Mouse (Mus musculus) hindbrain, embryonic 15.5 days (tissue): ENCODE data around the gene Hist1h2bj. TPM values are rescaled to one million over a fixed set of nuclear protein-coding genes. Genes with fewer than 3 reads are reported as not detected.
"Not testable (repeated sequence)": the region's sequence is repeated elsewhere in the genome, so short reads cannot be mapped to it uniquely, and the experiment has no call there.

Source experiments
- ATAC-seq: fragments of 200-750 bp; cut with Nextera tagmentation; 2 replicates; pipeline ENCODE4 v1.8.0; 2017; ENCODE audit warnings: low read depth, moderate number of reproducible peaks, moderate TSS enrichment; ENCODE audit not compliant: low FRiP score
- H3K27ac ChIP-seq: fragments of 300-500 bp; sonication (generic); replicated peaks from 2 replicates; pipeline ENCODE4 v1.5.1; 2015; ENCODE audit warnings: mild to moderate bottlenecking, inconsistent platforms
- H3K27me3 ChIP-seq: fragments of 300-500 bp; sonication (generic); 2 replicates; pipeline ENCODE4 v1.6.1; 2015; ENCODE audit warnings: control low read depth, inconsistent platforms
- H3K36me3 ChIP-seq: fragments of 300-500 bp; sonication (generic); 2 replicates; pipeline ENCODE4 v1.6.1; 2015; ENCODE audit warnings: control low read depth, inconsistent platforms
- H3K4me1 ChIP-seq: fragments of 300-500 bp; sonication (generic); replicated peaks from 2 replicates; pipeline ENCODE4 v1.6.1; 2015; ENCODE audit warnings: control low read depth, inconsistent platforms
- H3K4me2 ChIP-seq: fragments of 300-500 bp; sonication (generic); 2 replicates; pipeline ENCODE4 v1.6.1; 2015; ENCODE audit warnings: moderate library complexity, mild to moderate bottlenecking, inconsistent platforms
- H3K4me3 ChIP-seq: fragments of 300-500 bp; sonication (generic); 2 replicates; pipeline ENCODE4 v1.5.1; 2015; ENCODE audit warnings: mild to moderate bottlenecking, inconsistent platforms
- H3K9ac ChIP-seq: fragments of 300-500 bp; sonication (generic); 2 replicates; pipeline ENCODE4 v1.6.1; 2015; ENCODE audit warnings: inconsistent platforms
- H3K9me3 ChIP-seq: fragments of 300-500 bp; sonication (generic); 2 replicates; pipeline ENCODE4 v1.6.1; 2016; ENCODE audit warnings: control low read depth, inconsistent platforms
- WGBS: fragments of 180-500 bp; shearing (Covaris S2); methylation state at CpG from one replicate; pipeline ENCODE4 v1.1.7; 2015; 5-methylcytosine and 5-hydroxymethylcytosine counted together
- polyA plus RNA-seq: library from polyadenylated mRNA; unstranded; fragments of >200 nt; fragmentation: Nextera tagmentation; extraction: Ambion mirVana; gene quantifications from 2 replicates; pipeline ENCODE4 v1.2.1, GENCODE M21; 2015

Gene Hist1h2bj
- polyA plus RNA-seq, 1 experiment from 2014 or later: 2.3 TPM

GRCm38 (mm10) chr13:22044432-22045155, 1.6 kb downstream of the Hist1h2bj start:
- Histone ChIP-seq H3K4me2 (peak overlapping the region; percentile 82), H3K4me1 (peaks cover 35% of the 10 kb centered on the region), H3K9ac (no peak overlapping the region)

DNA sequence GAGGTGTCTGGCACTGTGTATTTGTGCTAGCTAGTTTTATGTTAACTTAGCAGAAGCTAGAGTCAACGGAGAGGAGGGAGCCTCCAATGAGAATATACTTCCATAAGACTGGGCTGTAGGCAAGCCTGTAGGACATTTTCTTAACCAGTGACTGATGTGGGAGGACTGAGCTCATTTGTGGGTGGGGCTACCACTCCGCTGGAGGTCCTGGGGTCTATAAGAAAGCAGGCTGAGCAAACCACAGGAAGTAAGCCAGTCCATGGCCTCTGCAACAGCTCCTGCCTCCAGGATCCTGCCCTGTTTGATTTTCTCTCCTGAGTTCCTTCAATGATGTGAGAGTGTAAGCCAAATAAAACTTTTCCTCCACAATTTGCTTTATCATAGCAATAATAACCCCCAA, 2.3 kb downstream of the Hist1h2bj start:
- Histone ChIP-seq H3K36me3 (no peaks in the 10 kb centered on the region), H3K4me1 (peaks cover 29% of the 10 kb centered on the region), H3K4me2 (no peak overlapping the region), H3K27me3 (no peaks in the 10 kb centered on the region), H3K9ac (no peak overlapping the region), H3K9me3 (no peaks in the 10 kb centered on the region), H3K27ac (no peak overlapping the region), H3K4me3 (no peak overlapping the region)
- 64% methylated on average over 2 of the region's 2 CpGs for WGBS
- no peak for ATAC-seq

More at GRCm38 (mm10) chr13:22044432-22045155, 1.6 kb downstream of the Hist1h2bj start:
- WGBS: 89% methylated on average over 6 of the region's 6 CpGs
- no peak for ATAC-seq
- H3K9me3 ChIP-seq: no peaks in the 10 kb centered on the region
- no peaks in the 10 kb centered on the region for H3K27me3 ChIP-seq
- H3K36me3 ChIP-seq: no peaks in the 10 kb centered on the region
- H3K27ac ChIP-seq: no peak overlapping the region
- peak overlapping the region; percentile 44; the same call in 1 of the 2 replicates for H3K4me3 ChIP-seq

GRCm38 (mm10) chr13:22049041-22049440, 6.0 kb downstream of the Hist1h2bj start:
- Histone ChIP-seq H3K36me3 (no peaks in the 10 kb centered on the region), H3K27ac (no peak overlapping the region), H3K9me3 (no peaks in the 10 kb centered on the region), H3K27me3 (no peaks in the 10 kb centered on the region), H3K4me1 (peaks cover 9% of the 10 kb centered on the region), H3K9ac (no peak overlapping the region), H3K4me3 (no peak overlapping the region), H3K4me2 (peak overlapping the region; percentile 17; the same call in 1 of the 2 replicates)
- 81% methylated on average over 2 of the region's 2 CpGs for WGBS
- ATAC-seq: no peak

DNA sequence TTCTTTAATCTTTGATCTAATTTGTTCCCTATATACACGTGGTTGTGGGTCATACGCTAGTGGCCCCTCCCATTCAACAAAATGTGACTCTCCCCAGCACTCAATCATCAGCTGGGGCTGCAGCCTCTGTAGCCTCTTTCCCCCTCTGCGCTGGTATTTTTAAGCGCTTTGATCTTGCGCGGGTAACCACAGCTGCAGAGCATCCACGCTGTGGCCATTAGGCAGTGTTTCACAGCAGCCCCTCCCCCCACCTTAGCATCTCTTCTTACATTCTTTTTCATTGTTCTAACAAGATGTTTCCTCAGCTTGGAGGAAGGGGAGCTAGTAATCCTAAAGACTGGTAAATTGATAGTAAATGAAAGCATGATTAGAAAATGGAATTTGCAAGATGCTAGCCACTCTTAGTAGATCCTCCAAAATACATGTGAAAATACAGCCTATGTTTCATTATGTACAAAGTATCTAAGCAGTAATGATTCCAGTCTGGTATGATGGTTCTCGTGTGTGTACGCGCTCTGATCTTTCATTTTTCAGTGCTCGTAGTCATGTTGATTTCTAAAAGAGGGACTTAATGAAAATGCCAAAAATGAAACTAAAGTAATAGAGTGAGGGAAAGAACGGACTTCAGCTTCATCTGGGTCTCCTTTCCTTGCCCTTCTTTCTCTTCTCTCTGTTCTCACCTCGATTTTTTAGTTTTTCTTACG, 6.9 kb downstream of the Hist1h2bj start:
- H3K4me2 ChIP-seq: peak overlapping the region; percentile 78
- peak overlapping the region; percentile 90 for H3K27ac ChIP-seq
- ATAC-seq: peak; percentile 52
- peak overlapping the region; percentile 51 for H3K4me3 ChIP-seq
- under 1% methylated on average over 14 of the region's 14 CpGs for WGBS
- no peaks in the 10 kb centered on the region for H3K27me3 ChIP-seq
- peak overlapping the region; percentile 54 for H3K9ac ChIP-seq
- H3K4me1 ChIP-seq: peaks cover 4% of the 10 kb centered on the region; the same call in 1 of the 2 replicates
- H3K9me3 ChIP-seq: no peaks in the 10 kb centered on the region
- no peaks in the 10 kb centered on the region for H3K36me3 ChIP-seq

DNA sequence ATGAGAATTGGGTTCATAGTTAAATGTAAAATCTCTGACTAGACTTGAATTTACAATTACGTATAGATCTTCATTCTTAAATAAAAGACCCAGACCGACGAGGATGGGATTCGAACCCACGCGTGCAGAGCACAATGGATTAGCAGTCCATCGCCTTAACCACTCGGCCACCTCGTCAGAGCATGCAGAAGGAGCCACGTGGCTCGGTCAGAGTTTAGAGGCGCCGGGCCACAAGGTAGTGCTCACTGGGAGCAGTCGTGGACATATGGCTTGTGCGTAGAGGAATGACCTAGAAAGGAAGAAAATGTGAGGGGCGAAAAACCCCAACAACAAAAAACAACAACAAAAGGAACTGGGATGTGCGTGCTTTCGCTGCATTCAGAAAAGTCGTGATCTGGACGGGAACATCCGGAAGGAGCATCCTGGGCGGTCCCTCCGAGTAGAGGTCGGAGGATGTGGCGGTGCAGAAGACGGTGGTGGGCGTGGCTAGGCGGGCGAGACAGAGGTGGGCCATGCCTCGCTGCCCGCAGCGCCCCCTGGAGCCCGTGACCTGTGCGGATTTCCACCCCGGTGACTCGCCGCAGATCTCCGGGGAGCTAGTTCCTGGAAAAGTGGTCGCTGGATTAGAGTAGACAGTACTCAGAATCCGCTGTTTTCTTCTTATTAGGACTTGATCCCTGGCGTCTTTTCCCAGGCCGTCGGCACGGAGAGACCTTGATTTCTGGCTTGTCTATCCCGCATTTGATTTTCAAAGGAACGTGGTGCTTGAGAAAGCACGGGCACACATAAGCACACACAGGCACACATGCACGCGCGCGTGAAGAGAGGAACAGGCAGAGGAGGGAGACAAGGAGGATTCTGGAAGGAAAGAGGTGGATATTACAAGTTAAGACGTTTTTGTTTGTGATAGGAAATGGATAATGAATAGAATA, 7.8 kb downstream of the Hist1h2bj start:
- Histone ChIP-seq H3K27me3 (no peaks in the 10 kb centered on the region), H3K36me3 (no peaks in the 10 kb centered on the region), H3K27ac (peak overlapping the region; percentile 90), H3K4me3 (peak overlapping the region; percentile 51), H3K9me3 (no peaks in the 10 kb centered on the region), H3K4me2 (peak overlapping the region; percentile 78), H3K4me1 (peaks cover 4% of the 10 kb centered on the region; the same call in 1 of the 2 replicates), H3K9ac (peak overlapping the region; percentile 54)
- WGBS: under 1% methylated on average over 52 of the region's 52 CpGs
- ATAC-seq: peak; percentile 96

GRCm38 (mm10) chr13:22051523-22051859, 8.5 kb downstream of the Hist1h2bj start:
- no peaks in the 10 kb centered on the region for H3K27me3 ChIP-seq
- H3K4me3 ChIP-seq: peak overlapping the region; percentile 51
- H3K27ac ChIP-seq: peak overlapping the region; percentile 90
- ATAC-seq: peak; percentile 46; the same call in 1 of the 2 replicates
- peak overlapping the region; percentile 54 for H3K9ac ChIP-seq
- H3K36me3 ChIP-seq: no peaks in the 10 kb centered on the region
- H3K4me2 ChIP-seq: peak overlapping the region; percentile 78
- H3K9me3 ChIP-seq: no peaks in the 10 kb centered on the region
- H3K4me1 ChIP-seq: peaks cover 4% of the 10 kb centered on the region; the same call in 1 of the 2 replicates
- 9% methylated on average over 5 of the region's 5 CpGs for WGBS

GRCm38 (mm10) chr13:22053754-22054153, 10.7 kb downstream of the Hist1h2bj start:
- no peaks in the 10 kb centered on the region for H3K9me3 ChIP-seq
- H3K4me2 ChIP-seq: no peak overlapping the region
- no peak overlapping the region for H3K4me3 ChIP-seq
- ATAC-seq: no peak
- H3K4me1 ChIP-seq: peaks cover 4% of the 10 kb centered on the region; the same call in 1 of the 2 replicates
- WGBS: 89% methylated on average over 1 of the region's 1 CpGs
- no peak overlapping the region for H3K27ac ChIP-seq
- H3K36me3 ChIP-seq: no peaks in the 10 kb centered on the region
- no peak overlapping the region for H3K9ac ChIP-seq
- H3K27me3 ChIP-seq: no peaks in the 10 kb centered on the region

DNA sequence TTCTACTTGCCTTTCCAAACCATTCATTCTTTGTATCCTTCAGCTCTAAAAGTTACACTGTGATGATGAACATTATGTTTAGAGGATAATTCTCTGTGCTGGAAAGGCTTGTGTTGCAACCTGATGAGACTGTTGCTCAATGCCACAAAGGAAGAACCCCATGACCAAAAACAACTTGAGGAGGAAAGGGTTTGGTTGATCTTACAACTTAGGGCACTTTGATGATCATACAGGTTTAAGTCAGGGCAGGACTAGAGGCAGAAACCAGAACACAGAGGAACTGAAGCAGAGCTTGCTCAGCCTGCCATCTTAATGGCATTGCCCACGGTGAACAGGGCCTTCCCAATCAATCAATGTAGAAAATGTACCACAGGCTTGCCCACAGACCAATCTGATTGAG, 18.4 kb downstream of the Hist1h2bj start:
- H3K36me3 ChIP-seq: no peaks in the 10 kb centered on the region
- 81% methylated on average over 1 of the region's 1 CpGs for WGBS
- no peak overlapping the region for H3K4me2 ChIP-seq
- H3K9me3 ChIP-seq: no peaks in the 10 kb centered on the region
- H3K9ac ChIP-seq: no peak overlapping the region
- H3K4me3 ChIP-seq: no peak overlapping the region
- H3K27me3 ChIP-seq: no peaks in the 10 kb centered on the region
- no peaks in the 10 kb centered on the region for H3K4me1 ChIP-seq
- no peak for ATAC-seq
- no peak overlapping the region for H3K27ac ChIP-seq

DNA sequence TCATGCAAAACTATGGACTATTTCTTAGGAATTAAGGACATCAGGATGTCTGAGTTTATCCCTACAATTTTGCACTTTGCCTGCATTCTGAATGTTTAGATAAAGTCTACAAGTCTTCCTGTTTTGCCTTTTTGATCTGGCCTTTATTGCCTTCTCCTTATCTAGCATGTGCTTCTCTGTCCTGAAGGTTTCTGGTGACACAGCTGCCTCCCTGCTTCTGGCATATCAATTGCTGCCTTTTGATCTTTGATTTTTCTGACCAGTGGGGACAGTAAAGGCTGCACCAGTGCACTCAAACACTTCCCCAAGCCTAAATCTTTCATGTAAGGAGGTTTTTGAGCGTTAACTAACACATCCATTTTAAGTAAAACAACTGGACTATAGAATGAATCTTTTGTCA, 20.5 kb downstream of the Hist1h2bj start:
- Histone ChIP-seq H3K36me3 (no peaks in the 10 kb centered on the region), H3K4me1 (no peaks in the 10 kb centered on the region), H3K9me3 (no peaks in the 10 kb centered on the region), H3K9ac (no peak overlapping the region), H3K27me3 (no peaks in the 10 kb centered on the region), H3K27ac (no peak overlapping the region), H3K4me2 (no peak overlapping the region), H3K4me3 (no peak overlapping the region)
- WGBS: 76% methylated on average over 1 of the region's 1 CpGs
- no peak for ATAC-seq

GRCm38 (mm10) chr13:22084140-22084539, 41.1 kb downstream of the Hist1h2bj start, which contains the start of gene Vmn1r188:
Gene Vmn1r188, plus strand, starts transcription at chr13:22084440.
- not testable (repeated sequence) for H3K9ac ChIP-seq, H3K4me1 ChIP-seq, H3K9me3 ChIP-seq, H3K27ac ChIP-seq, H3K36me3 ChIP-seq, ATAC-seq, H3K4me2 ChIP-seq, H3K4me3 ChIP-seq, H3K27me3 ChIP-seq
- WGBS: 88% methylated on average over 1 of the region's 1 CpGs
